Mouse (Mus musculus): ENCODE results near the gene Bid. TPM values are rescaled to one million over a fixed set of nuclear protein-coding genes. Genes with fewer than 3 reads are reported as not detected.

Bid gene
- total RNA-seq, 2 experiments from 2014 or later = 4.7 to 4.8 TPM

Other genes with a start within 250 kb of the Bid start
- gene Slc25a18, start 143.3 kb downstream of the Bid start, total RNA-seq (2021) = under 1 TPM; 0.44 to 0.64 TPM
- 100 to 1,000 TPM; 122 to 133 TPM for gene Atp6v1e1, start 94.1 kb downstream of the Bid start, total RNA-seq (2021)
- 10 to 100 TPM; 39.1 to 43.3 TPM for gene Bcl2l13, start 80.6 kb downstream of the Bid start, total RNA-seq (2021)
- gene Mical3, start 214.1 kb upstream of the Bid start, total RNA-seq (2021) = 100 to 1,000 TPM in 1 of 2 experiments, 10 to 100 TPM in 1; 99.9 to 103 TPM

Data from gastrocnemius, postnatal 4 days (tissue).